Mouse (Mus musculus) liver, embryonic 14.5 days (tissue): Measurements from ENCODE around the gene Bcr. TPM values are rescaled to one million over a fixed set of nuclear protein-coding genes. Genes with fewer than 3 reads are reported as not detected.

Experiments
- ATAC-seq: fragments of 200-750 bp; cut with Nextera tagmentation; 2 replicates; pipeline ENCODE4 v1.8.0; 2017; ENCODE audit warnings: moderate number of reproducible peaks, mild to moderate bottlenecking, moderate library complexity; ENCODE audit not compliant: insufficient read depth
- DNase-seq, 3 experiments: peaks; one replicate each; pipeline ENCODE4 v3.0.0-alpha.2; 2012 to 2013; ENCODE audit warnings: low read depth in 3 of 3, low spot score in 3 of 3
- H3K27ac ChIP-seq: fragments of 300-500 bp; sonication (generic); 2 replicates; pipeline ENCODE4 v1.5.1; 2014; ENCODE audit warnings: moderate library complexity, mild to moderate bottlenecking, control low read depth, inconsistent platforms
- H3K27me3 ChIP-seq: fragments of 300-500 bp; sonication (generic); 2 replicates; pipeline ENCODE4 v1.6.1; 2014; ENCODE audit warnings: mild to moderate bottlenecking, low read length, moderate library complexity; ENCODE audit not compliant: control insufficient read depth, insufficient read depth
- H3K36me3 ChIP-seq: fragments of 300-500 bp; sonication (generic); replicated peaks from 2 replicates; pipeline ENCODE4 v1.6.1; 2014; ENCODE audit warnings: low read depth; ENCODE audit not compliant: control insufficient read depth, insufficient read depth
- H3K4me1 ChIP-seq, 2 experiments: fragments of 200-500 bp in 1 of 2; fragments of 300-500 bp in 1 of 2; sonication (generic) in 1 of 2; replicated peaks; 2 replicates each; pipeline ENCODE4 v1.6.1; 2012 to 2014; ENCODE audit warnings: antibody characterized with exemption in 1 of 2, inconsistent platforms in 1 of 2, low read length in 1 of 2; ENCODE audit not compliant: control insufficient read depth in 2 of 2, insufficient read depth in 2 of 2
- H3K4me2 ChIP-seq: fragments of 300-500 bp; sonication (generic); 2 replicates; pipeline ENCODE4 v1.6.1; 2014; ENCODE audit warnings: low read depth, mild to moderate bottlenecking, control low read depth, moderate library complexity
- H3K4me3 ChIP-seq, 2 experiments: fragments of 200-500 bp in 1 of 2; fragments of 300-500 bp in 1 of 2; sonication (generic) in 1 of 2; 2 replicates each; pipeline ENCODE4 v1.5.1; 2012 to 2014; ENCODE audit warnings: low read depth in 2 of 2, low read length in 2 of 2, mild to moderate bottlenecking in 2 of 2, control low read depth in 1 of 2, inconsistent platforms in 1 of 2, moderate library complexity in 1 of 2; ENCODE audit not compliant: insufficient read depth in 1 of 2
- H3K9ac ChIP-seq: fragments of 300-500 bp; sonication (generic); replicated peaks from 2 replicates; pipeline ENCODE4 v1.6.1; 2014; ENCODE audit warnings: mild to moderate bottlenecking, control low read depth, moderate library complexity
- H3K9me3 ChIP-seq: fragments of 300-500 bp; sonication (generic); 2 replicates; pipeline ENCODE4 v1.6.1; 2016; ENCODE audit warnings: low read length, mixed read lengths; ENCODE audit not compliant: control insufficient read depth
- CTCF ChIP-seq: IDR thresholded peaks from 2 replicates; pipeline ENCODE4 v1.5.1; 2016; ENCODE audit warnings: antibody characterized with exemption, low read depth, control low read depth
- EP300 ChIP-seq: IDR thresholded peaks from 2 replicates; pipeline ENCODE4 v1.6.1; 2016; ENCODE audit warnings: antibody characterized with exemption, low read depth
- WGBS: fragments of 180-500 bp; shearing (Covaris S2); extraction: QIAGEN DNeasy Blood & Tissue Kit; methylation state at CpG from one replicate; pipeline ENCODE4 v1.1.7; 2014; ENCODE audit not compliant: insufficient replicate concordance; 5-methylcytosine and 5-hydroxymethylcytosine counted together
- polyA plus RNA-seq, 2 experiments: library from polyadenylated mRNA; depleted of rRNA in 1 of 2; stranded (reverse) in 1 of 2; unstranded in 1 of 2; fragments of >200 nt; fragmentation: Nextera tagmentation in 1 of 2; extraction: Ambion mirVana in 1 of 2; gene quantifications; 2 replicates each; pipeline versions ENCODE4 v1.2.1 to v1.2.3; 2012 to 2014

The Bcr gene
- polyA plus RNA-seq, 2 experiments, result 0.85 to 3.5 TPM

DNA sequence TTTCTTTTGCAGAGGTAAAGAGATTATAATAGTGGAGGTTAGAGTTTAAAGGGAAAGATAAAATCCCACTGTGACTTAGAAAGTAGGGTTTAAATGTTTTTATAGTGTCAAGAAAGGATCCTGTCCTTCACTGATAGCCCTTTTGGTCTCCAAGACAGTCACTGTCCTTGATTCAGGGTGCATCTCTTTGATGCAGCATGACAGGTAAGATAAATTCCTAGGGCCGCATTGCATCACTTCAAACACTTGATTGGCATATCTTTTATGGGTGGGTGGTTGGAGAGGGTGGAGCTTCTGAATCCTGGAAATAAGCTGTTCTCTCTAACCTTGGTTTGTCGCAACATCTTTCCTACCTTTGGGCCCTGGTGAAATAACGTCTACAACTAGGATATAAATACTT, 167.0 kb downstream of the Bcr start:
- ATAC-seq (no peak), DNase-seq (no peak)
- Histone ChIP-seq H3K4me1 (peaks cover 0 to 8% of the 10 kb centered on the region in 2 experiments; a peak in 2 of 4 replicates), H3K27ac (no peak overlapping the region), H3K9ac (no peak overlapping the region), H3K4me2 (no peak overlapping the region), H3K4me3 (no peak overlapping the region), H3K9me3 (no peaks in the 10 kb centered on the region), H3K27me3 (no peaks in the 10 kb centered on the region), H3K36me3 (no peaks in the 10 kb centered on the region; the same call in 1 of the 2 replicates)
- TF ChIP-seq CTCF (no peak), EP300 (no peak)
- WGBS, result 48% methylated on average over 3 of the region's 3 CpGs

GRCm38 (mm10) chr10:75230572-75230971, 170.2 kb downstream of the Bcr start:
- WGBS, result 74% methylated on average over 4 of the region's 4 CpGs

GRCm38 (mm10) chr10:75231876-75232275, 171.5 kb downstream of the Bcr start:
- ATAC-seq (no peak), DNase-seq (no peak)
- Histone ChIP-seq H3K4me3 (no peak overlapping the region), H3K4me2 (no peak overlapping the region), H3K9me3 (no peaks in the 10 kb centered on the region), H3K36me3 (no peaks in the 10 kb centered on the region; the same call in none of the 2 replicates), H3K9ac (no peak overlapping the region), H3K4me1 (peaks cover 0 to 8% of the 10 kb centered on the region in 2 experiments; a peak in 2 of 4 replicates), H3K27me3 (no peaks in the 10 kb centered on the region), H3K27ac (no peak overlapping the region)
- TF ChIP-seq CTCF (no peak), EP300 (no peak)
- WGBS, result 85% methylated on average over 1 of the region's 1 CpGs

More at GRCm38 (mm10) chr10:75230572-75230971, 170.2 kb downstream of the Bcr start:
- no peaks in the 10 kb centered on the region for H3K27me3 ChIP-seq
- ATAC-seq (no peak), DNase-seq (no peak)
- peaks cover 0 to 8% of the 10 kb centered on the region in 2 experiments; a peak in 2 of 4 replicates for H3K4me1 ChIP-seq
- no peak overlapping the region for H3K27ac ChIP-seq
- TF ChIP-seq EP300, result no peak
- TF ChIP-seq CTCF, result no peak
- no peak overlapping the region for H3K4me2 ChIP-seq
- H3K4me3 ChIP-seq, result no peak overlapping the region
- no peaks in the 10 kb centered on the region; the same call in 1 of the 2 replicates for H3K36me3 ChIP-seq
- no peaks in the 10 kb centered on the region for H3K9me3 ChIP-seq
- no peak overlapping the region for H3K9ac ChIP-seq

GRCm38 (mm10) chr10:75232612-75233155, 172.3 kb downstream of the Bcr start:
- H3K9ac ChIP-seq, result no peak overlapping the region
- TF ChIP-seq EP300, result no peak
- TF ChIP-seq CTCF, result no peak
- 79% methylated on average over 4 of the region's 4 CpGs for WGBS

GRCm38 (mm10) chr10:75233489-75233888, 173.1 kb downstream of the Bcr start:
- H3K27ac ChIP-seq, result no peak overlapping the region
- WGBS, result 68% methylated on average over 2 of the region's 2 CpGs
- no peak for ATAC-seq

More at GRCm38 (mm10) chr10:75232612-75233155, 172.3 kb downstream of the Bcr start:
- Histone ChIP-seq H3K27ac (no peak overlapping the region), H3K36me3 (no peaks in the 10 kb centered on the region; the same call in none of the 2 replicates), H3K27me3 (no peaks in the 10 kb centered on the region), H3K4me3 (no peak overlapping the region), H3K9me3 (no peaks in the 10 kb centered on the region), H3K4me2 (no peak overlapping the region), H3K4me1 (peaks cover 0 to 6% of the 10 kb centered on the region in 2 experiments; a peak in 2 of 4 replicates)
- DNase-seq (no peak), ATAC-seq (no peak)

More at GRCm38 (mm10) chr10:75233489-75233888, 173.1 kb downstream of the Bcr start:
- Histone ChIP-seq H3K36me3 (no peaks in the 10 kb centered on the region; the same call in none of the 2 replicates), H3K4me3 (no peak overlapping the region), H3K27me3 (no peaks in the 10 kb centered on the region), H3K4me1 (peaks cover 0 to 6% of the 10 kb centered on the region in 2 experiments; a peak in 2 of 4 replicates), H3K9ac (no peak overlapping the region), H3K4me2 (no peak overlapping the region), H3K9me3 (no peaks in the 10 kb centered on the region)
- DNase-seq, result no peak
- TF ChIP-seq CTCF (no peak), EP300 (no peak)

Other genes starting within 250 kb of the Bcr start
- gene Gnaz, start 93.4 kb upstream of the Bcr start, polyA plus RNA-seq (2012; rRNA removed), result 2.1 and 2.2 TPM in 2 replicates
- 2.5 and 3.9 TPM in 2 replicates for gene Gnaz, start 93.4 kb upstream of the Bcr start, polyA plus RNA-seq (2014; fragmentation: Nextera tagmentation; extraction: Ambion mirVana)
- gene Rsph14, start 28.0 kb upstream of the Bcr start, polyA plus RNA-seq (2012; rRNA removed), result not detected in 2 replicates
- not detected in 2 replicates for gene Rsph14, start 28.0 kb upstream of the Bcr start, polyA plus RNA-seq (2014; fragmentation: Nextera tagmentation; extraction: Ambion mirVana)
- gene Rab36, start 23.5 kb upstream of the Bcr start, polyA plus RNA-seq (2012; rRNA removed), result 2.0 and 2.5 TPM in 2 replicates
- gene Rab36, start 23.5 kb upstream of the Bcr start, polyA plus RNA-seq (2014; fragmentation: Nextera tagmentation; extraction: Ambion mirVana), result 0.70 and 1.1 TPM in 2 replicates
- gene Specc1l, start 151.5 kb downstream of the Bcr start, polyA plus RNA-seq (2012; rRNA removed), result 3.1 and 3.9 TPM in 2 replicates
- gene Specc1l, start 151.5 kb downstream of the Bcr start, polyA plus RNA-seq (2014; fragmentation: Nextera tagmentation; extraction: Ambion mirVana), result 3.1 and 3.4 TPM in 2 replicates